Mouse (Mus musculus) forebrain, embryonic 13.5 days (tissue): ENCODE data around the gene Kpna7. TPM values are rescaled to one million over a fixed set of nuclear protein-coding genes. Genes with fewer than 3 reads are reported as not detected.
"Not testable (repeated sequence)": the region's sequence is repeated elsewhere in the genome, so short reads cannot be mapped to it uniquely, and the experiment has no call there.

ENCODE experiments used
- ATAC-seq: fragments of 200-750 bp; cut with Nextera tagmentation; 2 replicates; pipeline ENCODE4 v1.8.0; 2017
- H3K27ac ChIP-seq: fragments of 300-500 bp; sonication (generic); 2 replicates; pipeline ENCODE4 v1.5.1; 2015; ENCODE audit warnings: inconsistent platforms, mild to moderate bottlenecking, moderate library complexity
- H3K27me3 ChIP-seq: fragments of 300-500 bp; sonication (generic); 2 replicates; pipeline ENCODE4 v1.6.1; 2015; ENCODE audit warnings: mild to moderate bottlenecking, inconsistent platforms
- H3K36me3 ChIP-seq: fragments of 300-500 bp; sonication (generic); 2 replicates; pipeline ENCODE4 v1.6.1; 2015; ENCODE audit warnings: mild to moderate bottlenecking, inconsistent platforms; ENCODE audit not compliant: poor library complexity, severe bottlenecking
- H3K4me1 ChIP-seq: fragments of 300-500 bp; sonication (generic); 2 replicates; pipeline ENCODE4 v1.6.1; 2015; ENCODE audit warnings: inconsistent platforms
- H3K4me2 ChIP-seq: fragments of 300-500 bp; sonication (generic); 2 replicates; pipeline ENCODE4 v1.6.1; 2015; ENCODE audit warnings: inconsistent platforms, mild to moderate bottlenecking, moderate library complexity
- H3K4me3 ChIP-seq: fragments of 300-500 bp; sonication (generic); 2 replicates; pipeline ENCODE4 v1.5.1; 2015; ENCODE audit warnings: mild to moderate bottlenecking, inconsistent platforms
- H3K9ac ChIP-seq: fragments of 300-500 bp; sonication (generic); 2 replicates; pipeline ENCODE4 v1.6.1; 2015; ENCODE audit warnings: mild to moderate bottlenecking, inconsistent platforms
- H3K9me3 ChIP-seq: fragments of 300-500 bp; sonication (generic); replicated peaks from 2 replicates; pipeline ENCODE4 v1.6.1; 2016; ENCODE audit warnings: inconsistent platforms
- WGBS: fragments of 180-500 bp; shearing (Covaris S2); methylation state at CpG from one replicate; pipeline ENCODE4 v1.1.7; 2015; 5-methylcytosine and 5-hydroxymethylcytosine counted together
- polyA plus RNA-seq: library from polyadenylated mRNA; unstranded; fragments of >200 nt; fragmentation: Nextera tagmentation; extraction: Ambion mirVana; gene quantifications from 2 replicates; pipeline ENCODE4 v1.2.1, GENCODE M21; 2015

Gene Kpna7
- polyA plus RNA-seq = not detected in 2 replicates

- Histone ChIP-seq H3K4me2 (peak within 1 kb of the TSS; percentile 84), H3K9ac (peak within 1 kb of the TSS; percentile 92), H3K4me3 (peak within 1 kb of the TSS; percentile 82), H3K4me1 (peaks cover 11% of the 10 kb centered on the region), H3K9me3 (no peaks in the 10 kb centered on the region), H3K27ac (peak within 1 kb of the TSS; percentile 79), H3K27me3 (no peaks in the 10 kb centered on the region), H3K36me3 (peaks cover 12% of the 10 kb centered on the region)
- ATAC-seq = peak; percentile 98
- 1% methylated on average over 54 of the region's 54 CpGs for WGBS
These were observed at the start of gene Kpna7, which contains the start of gene Arpc1a for GRCm38 (mm10) chr5:145083632-145084451. Gene Kpna7 (minus strand): TSS chr5:145084030. Gene Arpc1a (plus strand): TSS chr5:145083830.

DNA sequence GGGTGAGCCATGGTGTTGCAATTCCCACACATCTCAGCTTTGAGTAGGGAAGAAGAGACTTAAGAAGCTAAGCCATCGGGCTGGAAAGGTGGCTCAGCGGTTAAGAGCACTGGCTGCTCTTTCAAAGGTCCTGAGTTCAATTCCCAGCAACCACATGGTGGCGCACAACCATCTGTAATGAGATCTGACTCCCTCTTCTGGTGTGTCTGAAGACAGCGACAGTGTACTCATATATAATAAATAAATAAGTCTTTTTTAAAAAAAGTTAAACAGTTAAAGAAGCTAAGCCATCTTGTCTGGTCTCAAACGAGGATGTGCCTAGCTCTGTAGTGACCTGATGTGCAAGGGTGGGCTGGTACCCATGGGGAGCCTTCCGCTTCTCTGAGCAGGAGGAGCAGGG, 49.4 kb upstream of the Kpna7 start:
- ATAC-seq, H3K4me3 ChIP-seq, H3K9ac ChIP-seq, H3K4me2 ChIP-seq, H3K9me3 ChIP-seq, H3K27me3 ChIP-seq, H3K27ac ChIP-seq: not testable (repeated sequence)
- Histone ChIP-seq H3K36me3 (peaks cover 89% of the 10 kb centered on the region), H3K4me1 (peaks cover 10% of the 10 kb centered on the region)
- 93% methylated on average over 6 of the region's 6 CpGs for WGBS

DNA sequence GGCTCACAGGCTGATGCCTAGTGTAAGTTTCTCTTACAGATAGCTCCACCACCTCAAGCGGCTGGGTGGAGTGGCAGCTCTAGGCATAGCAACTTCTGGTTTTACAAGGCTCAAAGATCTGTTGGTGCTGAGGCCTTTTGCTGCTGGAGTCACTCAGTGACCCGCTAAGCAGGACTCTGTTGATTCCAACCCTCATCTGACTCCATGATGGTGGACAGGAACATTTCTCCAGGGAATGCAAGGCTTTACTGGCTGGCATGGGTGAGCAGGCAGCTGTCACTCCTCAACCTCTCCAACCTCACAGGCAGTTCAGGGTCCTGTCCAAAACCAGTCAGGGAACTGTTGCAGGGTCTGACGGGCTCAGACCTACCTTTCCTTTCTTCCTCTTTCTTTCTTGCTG, 47.2 kb upstream of the Kpna7 start:
- WGBS = 98% methylated on average over 3 of the region's 3 CpGs
- Histone ChIP-seq H3K36me3 (peaks cover 98% of the 10 kb centered on the region), H3K27me3 (no peaks in the 10 kb centered on the region), H3K4me1 (no peaks in the 10 kb centered on the region), H3K4me2 (no peak overlapping the region), H3K4me3 (no peak overlapping the region), H3K27ac (no peak overlapping the region), H3K9me3 (no peaks in the 10 kb centered on the region), H3K9ac (no peak overlapping the region)
- no peak for ATAC-seq

DNA sequence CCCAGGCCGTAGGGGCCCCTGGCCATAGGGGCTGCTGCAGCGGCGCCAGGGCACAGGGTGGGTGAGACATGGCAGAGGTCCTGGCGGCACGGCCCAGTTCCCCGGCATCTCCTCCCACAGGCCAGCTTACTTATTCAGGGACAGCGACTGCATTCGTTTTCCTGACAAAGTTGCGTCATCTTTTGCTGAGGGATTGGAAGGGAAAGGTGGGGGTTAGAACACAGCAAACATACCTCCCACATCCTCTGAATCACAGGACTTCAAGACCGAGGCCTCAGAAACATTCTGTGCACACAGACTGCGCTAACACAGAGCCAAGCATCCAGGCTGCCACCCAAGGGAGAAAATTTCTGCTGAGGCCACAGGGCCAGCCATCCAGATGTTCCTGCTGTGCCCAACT, 46.4 kb upstream of the Kpna7 start:
- H3K4me1 ChIP-seq = no peaks in the 10 kb centered on the region
- WGBS = 92% methylated on average over 11 of the region's 11 CpGs
- no peak for ATAC-seq
- H3K27ac ChIP-seq = no peak overlapping the region
- peaks cover 98% of the 10 kb centered on the region for H3K36me3 ChIP-seq
- H3K9me3 ChIP-seq = no peaks in the 10 kb centered on the region
- no peak overlapping the region for H3K4me3 ChIP-seq
- H3K9ac ChIP-seq = no peak overlapping the region
- no peak overlapping the region for H3K4me2 ChIP-seq
- H3K27me3 ChIP-seq = no peaks in the 10 kb centered on the region

GRCm38 (mm10) chr5:145129773-145130172, 45.9 kb upstream of the Kpna7 start:
- not testable (repeated sequence) for H3K4me3 ChIP-seq, H3K27ac ChIP-seq, H3K9ac ChIP-seq, ATAC-seq, H3K4me1 ChIP-seq, H3K27me3 ChIP-seq, H3K9me3 ChIP-seq, H3K4me2 ChIP-seq
- WGBS = 93% methylated on average over 6 of the region's 6 CpGs
- peaks cover 98% of the 10 kb centered on the region for H3K36me3 ChIP-seq

- Histone ChIP-seq H3K36me3 (peaks cover 98% of the 10 kb centered on the region), H3K9ac (no peak overlapping the region), H3K4me3 (no peak overlapping the region), H3K4me1 (no peaks in the 10 kb centered on the region), H3K27me3 (no peaks in the 10 kb centered on the region), H3K4me2 (no peak overlapping the region), H3K9me3 (no peaks in the 10 kb centered on the region), H3K27ac (no peak overlapping the region)
- ATAC-seq = no peak
- 95% methylated on average over 4 of the region's 4 CpGs for WGBS
These were observed 45.3 kb upstream of the Kpna7 start for GRCm38 (mm10) chr5:145129124-145129523.

GRCm38 (mm10) chr5:145126580-145126979, 42.8 kb upstream of the Kpna7 start:
- H3K9me3 ChIP-seq = no peaks in the 10 kb centered on the region
- WGBS = 96% methylated on average over 9 of the region's 9 CpGs
- no peak overlapping the region for H3K27ac ChIP-seq
- H3K4me3 ChIP-seq = no peak overlapping the region
- no peak overlapping the region for H3K9ac ChIP-seq
- no peak overlapping the region for H3K4me2 ChIP-seq
- H3K4me1 ChIP-seq = no peaks in the 10 kb centered on the region
- no peaks in the 10 kb centered on the region for H3K27me3 ChIP-seq
- ATAC-seq = no peak
- H3K36me3 ChIP-seq = peaks cover 86% of the 10 kb centered on the region

DNA sequence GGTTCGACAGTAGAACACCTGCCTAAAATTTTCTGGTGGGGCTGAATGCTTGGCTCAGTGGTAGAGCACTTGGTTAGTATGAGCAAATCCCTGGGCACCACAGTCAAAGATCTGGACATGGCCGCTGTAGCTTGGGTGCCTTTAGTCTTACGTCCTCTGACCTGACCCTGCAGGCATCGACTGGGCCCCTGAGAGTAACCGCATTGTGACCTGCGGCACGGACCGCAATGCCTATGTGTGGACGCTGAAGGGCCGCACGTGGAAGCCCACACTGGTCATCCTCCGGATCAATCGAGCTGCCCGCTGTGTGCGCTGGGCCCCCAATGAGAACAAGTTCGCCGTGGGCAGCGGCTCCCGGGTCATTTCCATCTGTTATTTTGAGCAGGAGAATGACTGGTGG, 39.6 kb upstream of the Kpna7 start:
- ATAC-seq = no peak
- peaks cover 54% of the 10 kb centered on the region for H3K36me3 ChIP-seq
- no peak overlapping the region for H3K27ac ChIP-seq
- no peaks in the 10 kb centered on the region for H3K9me3 ChIP-seq
- no peak overlapping the region for H3K4me2 ChIP-seq
- no peak overlapping the region for H3K9ac ChIP-seq
- H3K4me1 ChIP-seq = no peaks in the 10 kb centered on the region
- H3K27me3 ChIP-seq = no peaks in the 10 kb centered on the region
- WGBS = 95% methylated on average over 19 of the region's 19 CpGs
- no peak overlapping the region for H3K4me3 ChIP-seq

GRCm38 (mm10) chr5:145120921-145121320, 37.1 kb upstream of the Kpna7 start:
- 0 out of 2 replicates have a peak, but pooled peaks cover 2% of the 10 kb centered on the region for H3K27me3 ChIP-seq
- H3K4me2 ChIP-seq = no peak overlapping the region
- no peak overlapping the region for H3K9ac ChIP-seq
- H3K4me3 ChIP-seq = no peak overlapping the region
- H3K9me3 ChIP-seq = no peaks in the 10 kb centered on the region
- ATAC-seq = no peak
- H3K36me3 ChIP-seq = peaks cover 31% of the 10 kb centered on the region
- 79% methylated on average over 7 of the region's 7 CpGs for WGBS
- H3K4me1 ChIP-seq = no peaks in the 10 kb centered on the region
- H3K27ac ChIP-seq = no peak overlapping the region

GRCm38 (mm10) chr5:145119385-145119784, 35.6 kb upstream of the Kpna7 start:
- H3K27me3 ChIP-seq = peaks cover 16% of the 10 kb centered on the region
- no peak overlapping the region for H3K4me2 ChIP-seq
- no peak overlapping the region for H3K9ac ChIP-seq
- no peak for ATAC-seq
- H3K27ac ChIP-seq = no peak overlapping the region
- WGBS = 92% methylated on average over 2 of the region's 2 CpGs
- H3K4me1 ChIP-seq = peaks cover 6% of the 10 kb centered on the region
- peaks cover 15% of the 10 kb centered on the region for H3K36me3 ChIP-seq
- no peaks in the 10 kb centered on the region for H3K9me3 ChIP-seq
- H3K4me3 ChIP-seq = no peak overlapping the region

GRCm38 (mm10) chr5:145118461-145118860, 34.6 kb upstream of the Kpna7 start:
- 92% methylated on average over 5 of the region's 5 CpGs for WGBS
- peaks cover 6% of the 10 kb centered on the region; the same call in 1 of the 2 replicates for H3K36me3 ChIP-seq
- no peak overlapping the region for H3K27ac ChIP-seq
- H3K4me1 ChIP-seq = peaks cover 13% of the 10 kb centered on the region
- ATAC-seq = no peak
- no peak overlapping the region for H3K4me2 ChIP-seq
- no peak overlapping the region for H3K9ac ChIP-seq
- no peaks in the 10 kb centered on the region for H3K9me3 ChIP-seq
- no peak overlapping the region for H3K4me3 ChIP-seq
- peaks cover 25% of the 10 kb centered on the region for H3K27me3 ChIP-seq

GRCm38 (mm10) chr5:145118005-145118404, 34.2 kb upstream of the Kpna7 start:
- H3K4me3 ChIP-seq = no peak overlapping the region
- H3K27me3 ChIP-seq = peaks cover 28% of the 10 kb centered on the region
- H3K9me3 ChIP-seq = no peaks in the 10 kb centered on the region
- H3K27ac ChIP-seq = no peak overlapping the region
- no peak for ATAC-seq
- no peak overlapping the region for H3K4me2 ChIP-seq
- WGBS = 61% methylated on average over 6 of the region's 6 CpGs
- peaks cover 1% of the 10 kb centered on the region; the same call in 1 of the 2 replicates for H3K36me3 ChIP-seq
- no peak overlapping the region for H3K9ac ChIP-seq
- H3K4me1 ChIP-seq = peaks cover 13% of the 10 kb centered on the region
